7 mouse cellular contexts compared by ENCODE assay signal in the genomic region with DNA sequence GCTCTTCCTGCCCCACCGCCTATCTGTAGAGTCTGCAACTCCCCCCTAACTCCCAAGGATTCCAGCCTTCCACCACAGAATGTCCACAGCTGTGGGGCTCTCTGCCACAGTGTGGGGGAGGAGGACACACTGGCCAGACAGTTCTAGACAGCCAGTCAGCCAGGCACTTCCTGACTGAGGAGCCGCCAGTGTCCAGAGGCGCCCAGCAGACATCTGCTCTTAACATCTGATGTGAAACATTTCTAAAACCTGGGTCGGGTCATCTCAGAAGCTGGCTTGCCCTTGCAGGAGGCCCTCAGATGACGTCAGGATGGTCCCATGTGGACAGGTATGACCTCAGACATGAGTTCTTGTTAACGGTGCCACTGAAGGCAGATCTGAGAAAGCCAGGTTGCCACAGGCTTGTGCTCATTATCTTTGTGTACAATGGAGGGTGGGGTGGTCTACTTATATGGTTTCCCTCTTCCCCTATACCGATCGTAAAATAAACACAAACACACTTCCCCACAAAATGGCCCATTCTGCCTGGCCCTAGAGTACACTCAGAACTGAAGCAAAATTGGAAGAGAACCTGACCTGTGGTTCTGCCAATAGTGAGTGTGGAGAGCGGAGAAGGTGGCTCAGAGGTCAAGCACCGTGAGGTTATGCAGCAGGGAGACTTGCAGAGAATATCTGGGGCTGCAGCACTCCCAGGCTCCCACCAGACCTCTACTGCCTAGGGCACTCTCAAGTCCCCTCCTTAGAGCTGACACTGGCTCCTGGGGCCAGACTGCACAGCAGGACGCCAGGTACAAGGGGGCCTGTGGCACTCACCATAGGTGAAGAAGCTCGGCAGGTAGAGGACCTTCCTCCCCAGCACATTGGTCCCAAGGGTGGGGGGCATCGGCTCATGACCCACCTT. TPM values are rescaled to one million over a fixed set of nuclear protein-coding genes. Genes with fewer than 3 reads are reported as not detected.
DNase-seq lines count a peak whose midpoint lies in the region; ATAC-seq and TF ChIP-seq lines count a peak whose summit lies in the region.

No protein-coding gene starts in this region.

- no peak for TF ChIP-seq CTCF in heart, postnatal 0 days (IDR thresholded peaks at IDR 0.05; ENCODE audit: low read depth)

- peak overlapping the region; percentile 92 for H3K27ac ChIP-seq in embryonic facial prominence, embryonic 15.5 days (replicated peaks)
- H3K27ac ChIP-seq in heart, postnatal 0 days (ENCODE audit: low read depth): peak overlapping the region; percentile 94
- peak overlapping the region; percentile 72 for H3K27ac ChIP-seq in limb, embryonic 10.5 days
- peak overlapping the region; percentile 78 for H3K27ac ChIP-seq in midbrain, embryonic 14.5 days (replicated peaks; ENCODE audit: low read depth, low read length)

- peaks cover 64% of the 10 kb centered on the region for H3K4me1 ChIP-seq in embryonic facial prominence, embryonic 15.5 days
- H3K4me1 ChIP-seq in heart, postnatal 0 days (ENCODE audit: control insufficient read depth, insufficient read depth): peaks cover 31% of the 10 kb centered on the region
- peaks cover 50% of the 10 kb centered on the region for H3K4me1 ChIP-seq in limb, embryonic 10.5 days
- H3K4me1 ChIP-seq in midbrain, embryonic 14.5 days (ENCODE audit: control insufficient read depth, insufficient read depth, low read length): peaks cover 26% of the 10 kb centered on the region

- no peak overlapping the region for H3K9ac ChIP-seq in embryonic facial prominence, embryonic 15.5 days
- H3K9ac ChIP-seq in heart, postnatal 0 days (replicated peaks; ENCODE audit: low read depth, low read length): peak overlapping the region; percentile 47
- H3K9ac ChIP-seq in midbrain, embryonic 14.5 days (replicated peaks; ENCODE audit: low read length): no peak overlapping the region; the same call in 1 of the 2 replicates

- peak; percentile 54 for DNase-seq in NIH3T3 (ENCODE audit: low read depth)
- DNase-seq in heart, postnatal 0 days (ENCODE audit: low spot score): peak; percentile 81
- DNase-seq in limb, embryonic 10.5 days (ENCODE audit: low spot score): no peak
- DNase-seq in midbrain, embryonic 14.5 days: no peak
- no peak for DNase-seq in spleen, postnatal 36 days (ENCODE audit: low spot score in 2 of 2)
- DNase-seq in layer of hippocampus, adult 9-11 months: no peak

- no peaks in the 10 kb centered on the region for H3K9me3 ChIP-seq in embryonic facial prominence, embryonic 15.5 days (replicated peaks)
- H3K9me3 ChIP-seq in heart, postnatal 0 days (replicated peaks; ENCODE audit: control insufficient read depth, low read length): no peaks in the 10 kb centered on the region
- H3K9me3 ChIP-seq in limb, embryonic 10.5 days (replicated peaks): no peaks in the 10 kb centered on the region
- no peaks in the 10 kb centered on the region for H3K9me3 ChIP-seq in midbrain, embryonic 14.5 days (ENCODE audit: control insufficient read depth, low read length)

- no peaks in the 10 kb centered on the region for H3K27me3 ChIP-seq in embryonic facial prominence, embryonic 15.5 days
- H3K27me3 ChIP-seq in heart, postnatal 0 days (ENCODE audit: control insufficient read depth, insufficient read depth, low read length): no peaks in the 10 kb centered on the region
- H3K27me3 ChIP-seq in limb, embryonic 10.5 days (ENCODE audit: low read depth, poor library complexity, severe bottlenecking): no peaks in the 10 kb centered on the region
- no peaks in the 10 kb centered on the region for H3K27me3 ChIP-seq in midbrain, embryonic 14.5 days (ENCODE audit: control insufficient read depth, insufficient read depth, low read length)

- WGBS in embryonic facial prominence, embryonic 15.5 days: 42% methylated on average over 13 of the region's 13 CpGs
- WGBS in heart, postnatal 0 days: 20% methylated on average over 13 of the region's 13 CpGs
- WGBS in limb, embryonic 10.5 days: 44% methylated on average over 13 of the region's 13 CpGs
- 50% methylated on average over 13 of the region's 13 CpGs for WGBS in midbrain, embryonic 14.5 days

- ATAC-seq in embryonic facial prominence, embryonic 15.5 days (ENCODE audit: insufficient number of reproducible peaks, low FRiP score, low TSS enrichment, low read depth): peak; percentile 56
- peak; percentile 79 for ATAC-seq in heart, postnatal 0 days (ENCODE audit: insufficient read depth, low read depth)
- no peak for ATAC-seq in midbrain, embryonic 14.5 days (ENCODE audit: low FRiP score, low TSS enrichment)

- peak; percentile 87 for TF ChIP-seq EP300 in heart, postnatal 0 days (IDR thresholded peaks at IDR 0.05; ENCODE audit: low read depth)

- peaks cover 47% of the 10 kb centered on the region for H3K36me3 ChIP-seq in embryonic facial prominence, embryonic 15.5 days
- peaks cover 42% of the 10 kb centered on the region for H3K36me3 ChIP-seq in heart, postnatal 0 days (replicated peaks; ENCODE audit: control insufficient read depth, insufficient read depth, low read length)
- H3K36me3 ChIP-seq in limb, embryonic 10.5 days: peaks cover 77% of the 10 kb centered on the region
- H3K36me3 ChIP-seq in midbrain, embryonic 14.5 days (ENCODE audit: control insufficient read depth, insufficient read depth, low read length): peaks cover 60% of the 10 kb centered on the region

- H3K4me3 ChIP-seq in embryonic facial prominence, embryonic 15.5 days (replicated peaks): no peak overlapping the region
- no peak overlapping the region for H3K4me3 ChIP-seq in heart, postnatal 0 days (ENCODE audit: low read depth, low read length)
- H3K4me3 ChIP-seq in limb, embryonic 10.5 days: 0 out of 2 replicates have a peak overlapping the region, but pooled peaks have one; percentile 6
- no peak overlapping the region for H3K4me3 ChIP-seq in midbrain, embryonic 14.5 days (replicated peaks; ENCODE audit: low read depth, low read length)

- peak overlapping the region; percentile 22; the same call in 1 of the 2 replicates for H3K4me2 ChIP-seq in embryonic facial prominence, embryonic 15.5 days (replicated peaks)
- H3K4me2 ChIP-seq in heart, postnatal 0 days (ENCODE audit: low read depth, low read length): peak overlapping the region; percentile 36
- no peak overlapping the region; the same call in 1 of the 2 replicates for H3K4me2 ChIP-seq in midbrain, embryonic 14.5 days (ENCODE audit: low read length)

RNA-seq across cellular contexts. Expression of a gene that starts 5.5 kb away (rescaled TPM):
- polyA plus RNA-seq in embryonic facial prominence, embryonic 15.5 days (2015; fragmentation: Nextera tagmentation; extraction: Ambion mirVana): 337 and 355 TPM in 2 replicates
- 357 and 380 TPM in 2 replicates for total RNA-seq in heart, postnatal 0 days (2014; rRNA removed; ENCODE audit: low replicate concordance)
- polyA plus RNA-seq in heart, postnatal 0 days (2015; fragmentation: Nextera tagmentation; extraction: Ambion mirVana): 208 and 209 TPM in 2 replicates
- 234 and 286 TPM in 2 replicates for polyA plus RNA-seq in limb, embryonic 10.5 days (2016; fragmentation: Nextera tagmentation; extraction: Ambion mirVana)
- 533 and 550 TPM in 2 replicates for polyA plus RNA-seq in midbrain, embryonic 14.5 days (2014; fragmentation: Nextera tagmentation; extraction: Ambion mirVana)

RNA-seq across cellular contexts. Expression of a gene that starts 18.5 kb away (rescaled TPM):
- polyA plus RNA-seq in embryonic facial prominence, embryonic 15.5 days (2015; fragmentation: Nextera tagmentation; extraction: Ambion mirVana): 14.5 and 15.3 TPM in 2 replicates
- 1.4 and 6.3 TPM in 2 replicates for total RNA-seq in heart, postnatal 0 days (2014; rRNA removed; ENCODE audit: low replicate concordance)
- polyA plus RNA-seq in heart, postnatal 0 days (2015; fragmentation: Nextera tagmentation; extraction: Ambion mirVana): 1.6 and 2.3 TPM in 2 replicates
- 6.4 and 6.7 TPM in 2 replicates for polyA plus RNA-seq in limb, embryonic 10.5 days (2016; fragmentation: Nextera tagmentation; extraction: Ambion mirVana)
- 4.4 and 4.9 TPM in 2 replicates for polyA plus RNA-seq in midbrain, embryonic 14.5 days (2014; fragmentation: Nextera tagmentation; extraction: Ambion mirVana)

RNA-seq across cellular contexts. Expression of a gene that starts 24.8 kb away (rescaled TPM):
- polyA plus RNA-seq in embryonic facial prominence, embryonic 15.5 days (2015; fragmentation: Nextera tagmentation; extraction: Ambion mirVana): 2.7 and 2.8 TPM in 2 replicates
- 3.6 and 12.4 TPM in 2 replicates for total RNA-seq in heart, postnatal 0 days (2014; rRNA removed; ENCODE audit: low replicate concordance)
- 4.5 and 4.8 TPM in 2 replicates for polyA plus RNA-seq in heart, postnatal 0 days (2015; fragmentation: Nextera tagmentation; extraction: Ambion mirVana)
- polyA plus RNA-seq in limb, embryonic 10.5 days (2016; fragmentation: Nextera tagmentation; extraction: Ambion mirVana): 0.34 and 0.35 TPM in 2 replicates
- 1.3 and 2.8 TPM in 2 replicates for polyA plus RNA-seq in midbrain, embryonic 14.5 days (2014; fragmentation: Nextera tagmentation; extraction: Ambion mirVana)

Comparison
In these comparisons a context has a peak if more than half of its experiments do, and no peak if none do; other contexts are left out.
1. DNase-seq: peak in NIH3T3 (single experiment) and heart, postnatal 0 days (single experiment); none in limb, embryonic 10.5 days (single experiment), midbrain, embryonic 14.5 days (single experiment), spleen, postnatal 36 days (0 of 2) and layer of hippocampus, adult 9-11 months (single experiment).
2. Peak in every context shown above with its lines, with median percentiles within 50 percentile points of each other: H3K27ac ChIP-seq.